Mouse (Mus musculus): ENCODE results near the gene Eef1akmt3.

DNA sequence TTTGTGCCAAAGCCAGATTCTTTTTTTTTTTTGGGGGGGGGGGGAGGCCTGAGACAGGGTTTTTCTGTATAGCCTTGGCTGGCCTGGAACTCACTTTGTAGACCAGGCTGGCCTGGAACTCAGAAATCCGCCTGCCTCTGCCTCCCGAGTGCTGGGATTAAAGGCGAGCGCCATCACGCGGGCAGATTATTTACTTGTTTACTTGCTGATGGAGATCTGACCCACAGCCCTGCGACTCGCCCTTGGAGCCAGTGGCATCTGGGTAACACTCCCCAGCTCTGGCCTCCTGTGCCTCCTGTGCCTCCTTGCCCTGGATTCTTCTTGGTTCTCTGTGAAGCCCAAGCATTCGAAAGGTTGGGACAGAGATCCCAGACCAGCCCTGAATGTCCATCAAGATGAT, 55.7 kb downstream of the Eef1akmt3 start:
- TF ChIP-seq CTCF (IDR thresholded peaks at IDR 0.05; ENCODE audit: low read depth) (no peak), EP300 (optimal IDR thresholded peaks at IDR 0.05) (no peak)

Data from stomach, postnatal 0 days (tissue).